Mouse (Mus musculus) granulocyte monocyte progenitor cell, adult 5-6 weeks (primary cell): ENCODE measurements around the gene Serinc3. TPM values are rescaled to one million over a fixed set of nuclear protein-coding genes. Genes with fewer than 3 reads are reported as not detected.
"Not testable (repeated sequence)": the region's sequence is repeated elsewhere in the genome, so short reads cannot be mapped to it uniquely, and the experiment has no call there.

Experiments used
- ATAC-seq: replicated peaks from 2 replicates; pipeline ENCODE4 v1.8.0; 2016; ENCODE audit warnings: mild to moderate bottlenecking, moderate TSS enrichment, inconsistent platforms; ENCODE audit not compliant: poor library complexity, severe bottlenecking
- total RNA-seq, 2 experiments: library from RNA; stranded (forward) in 1 of 2; stranded (reverse) in 1 of 2; fragments of 200-712, 200-1000 nt in 1 of 2; fragments of >200 nt in 1 of 2; fragmentation: Nextera tagmentation in 1 of 2; gene quantifications; 2 replicates each; pipeline ENCODE4 v1.2.3; 2014 to 2017

The Serinc3 gene
- total RNA-seq (2014; fragmentation: Nextera tagmentation) (505 and 572 TPM in 2 replicates), total RNA-seq (2017) (503 and 505 TPM in 2 replicates)

GRCm38 (mm10) chr2:163644575-163645385 lies at the start of gene Serinc3:
Gene Serinc3 (minus strand): TSS chr2:163645131.
- ATAC-seq, result peak; percentile 80

DNA sequence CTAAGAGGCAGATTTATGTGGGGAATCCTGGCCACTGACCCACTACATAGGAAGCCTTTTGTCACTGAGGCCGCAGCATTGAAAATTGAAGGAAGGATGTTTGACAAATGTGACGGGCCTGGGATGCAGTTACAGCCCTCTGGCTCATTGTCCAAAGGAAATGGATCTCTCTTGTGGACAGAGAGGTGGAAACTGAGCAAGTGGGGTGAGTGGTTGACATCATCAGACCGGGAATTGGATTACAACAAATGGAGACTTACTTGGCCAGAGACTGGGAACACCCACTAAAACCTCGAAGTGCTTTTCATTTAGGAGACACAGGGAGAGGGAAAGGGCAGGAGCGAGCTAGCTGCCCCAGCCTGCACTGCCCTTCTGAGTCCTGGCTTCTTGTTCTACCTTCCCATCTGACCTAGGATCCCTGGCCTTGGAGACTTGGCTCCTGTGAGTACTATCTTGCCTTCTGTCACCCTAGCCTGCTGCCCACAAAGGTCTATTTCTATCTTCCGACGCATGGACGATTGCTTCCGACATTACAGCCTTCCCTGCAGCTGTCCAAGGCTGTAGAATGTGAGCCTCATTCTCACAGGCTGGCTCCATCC lies 48.9 kb upstream of the Serinc3 start:
- no peak for ATAC-seq

DNA sequence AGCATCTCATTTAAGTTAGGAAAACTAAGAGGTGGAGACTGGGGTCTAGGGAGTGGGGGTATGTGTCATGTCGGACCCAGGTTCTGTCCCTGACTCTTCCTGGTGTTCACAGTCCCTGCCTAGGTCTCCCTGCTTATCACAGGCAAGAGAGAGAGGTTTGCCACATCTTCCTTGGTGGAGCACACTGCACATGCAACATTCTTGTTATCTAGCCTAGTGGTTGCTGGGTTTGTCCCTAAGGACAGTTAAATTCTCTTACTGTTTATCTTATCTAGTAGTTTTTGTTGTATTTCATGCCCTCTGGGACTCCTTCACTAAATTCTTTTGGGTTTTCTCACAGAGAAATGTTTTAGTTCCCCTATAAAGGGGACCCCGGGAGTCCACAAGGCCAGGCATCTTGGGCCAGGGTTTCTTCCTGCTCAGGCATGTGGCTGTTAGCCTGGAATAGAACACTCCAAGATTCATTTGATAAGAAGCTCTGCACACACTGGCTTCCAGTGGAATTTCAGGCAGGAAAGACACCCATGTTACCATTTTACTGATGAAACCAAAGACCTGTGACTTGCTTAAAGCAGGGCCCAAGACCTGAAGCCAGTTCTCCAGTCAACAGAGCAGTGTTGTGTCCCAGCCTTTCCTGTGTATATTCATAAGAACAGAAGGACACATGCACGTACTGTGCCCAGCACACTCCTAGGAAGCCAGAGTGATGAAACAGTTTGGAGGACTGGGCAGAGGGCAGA lies 48.1 kb upstream of the Serinc3 start:
- ATAC-seq, result no peak

- ATAC-seq, result no peak
Measured at GRCm38 (mm10) chr2:163691846-163692605, 47.1 kb upstream of the Serinc3 start.

- no peak for ATAC-seq
Measured at GRCm38 (mm10) chr2:163690409-163691304, 45.7 kb upstream of the Serinc3 start.

GRCm38 (mm10) chr2:163689771-163690170 lies 44.8 kb upstream of the Serinc3 start:
- no peak for ATAC-seq

DNA sequence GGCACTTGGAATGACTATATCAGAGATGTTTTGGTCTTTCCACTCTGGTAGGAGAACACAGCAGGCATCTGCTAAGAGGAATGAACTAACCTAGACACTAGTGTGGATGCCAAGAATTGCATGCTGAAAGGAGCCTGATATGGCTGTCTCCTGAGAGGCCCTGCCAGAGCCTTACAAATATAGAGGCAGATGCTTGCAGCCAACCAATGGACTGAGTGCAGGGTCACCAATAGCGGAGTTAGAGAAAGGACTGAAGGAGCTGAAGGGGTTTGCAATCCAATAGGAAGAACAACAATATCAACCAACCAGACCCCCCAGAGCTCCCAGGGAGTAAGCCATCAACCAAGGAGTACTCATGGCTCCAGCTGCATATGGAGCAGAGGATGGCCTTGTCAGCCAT lies 43.4 kb upstream of the Serinc3 start:
- not testable (repeated sequence) for ATAC-seq

DNA sequence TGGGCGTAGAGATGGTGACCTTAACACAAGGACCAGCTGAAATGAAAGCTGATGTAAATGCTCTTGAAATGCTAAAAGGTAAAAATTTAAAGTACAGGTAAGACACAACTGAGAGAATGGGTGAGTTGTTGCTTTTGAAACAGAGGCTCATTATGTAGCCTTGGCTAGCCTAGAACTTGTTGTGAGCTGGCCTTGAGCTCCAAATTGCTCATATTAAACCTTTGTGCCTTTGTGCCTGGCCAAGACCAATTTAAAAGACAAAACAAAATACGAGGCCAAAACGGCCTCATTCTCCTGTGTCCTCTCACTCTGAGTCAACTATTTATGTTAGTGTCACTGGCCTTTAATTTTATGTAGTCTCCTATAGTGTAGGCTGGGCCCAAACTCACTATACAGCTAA lies 42.0 kb upstream of the Serinc3 start:
- ATAC-seq, result no peak

DNA sequence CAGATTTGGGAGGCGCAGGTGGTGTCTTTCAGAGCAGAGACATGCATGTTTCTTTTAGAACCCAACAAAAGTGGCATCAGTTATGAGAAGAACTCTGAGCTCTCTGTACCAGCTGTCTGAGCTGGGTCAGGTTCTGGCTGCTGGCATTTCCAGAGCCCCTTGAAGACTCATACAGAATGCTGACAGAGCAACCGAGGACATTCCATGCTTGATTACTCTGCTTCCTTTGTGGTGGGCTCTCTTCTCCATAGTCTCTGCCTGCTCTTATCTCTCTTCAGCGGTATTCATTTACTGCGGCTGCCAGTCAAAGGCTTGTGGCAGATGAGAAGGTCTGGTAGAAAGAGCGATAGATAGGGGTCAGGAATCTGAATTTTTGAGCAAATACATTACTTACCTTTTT lies 41.3 kb upstream of the Serinc3 start:
- no peak for ATAC-seq

- no peak for ATAC-seq
Measured at GRCm38 (mm10) chr2:163685761-163686200, 40.9 kb upstream of the Serinc3 start.

GRCm38 (mm10) chr2:163685287-163685686 lies 40.4 kb upstream of the Serinc3 start:
- no peak for ATAC-seq

GRCm38 (mm10) chr2:163682344-163682743 lies 37.4 kb upstream of the Serinc3 start:
- ATAC-seq, result no peak

DNA sequence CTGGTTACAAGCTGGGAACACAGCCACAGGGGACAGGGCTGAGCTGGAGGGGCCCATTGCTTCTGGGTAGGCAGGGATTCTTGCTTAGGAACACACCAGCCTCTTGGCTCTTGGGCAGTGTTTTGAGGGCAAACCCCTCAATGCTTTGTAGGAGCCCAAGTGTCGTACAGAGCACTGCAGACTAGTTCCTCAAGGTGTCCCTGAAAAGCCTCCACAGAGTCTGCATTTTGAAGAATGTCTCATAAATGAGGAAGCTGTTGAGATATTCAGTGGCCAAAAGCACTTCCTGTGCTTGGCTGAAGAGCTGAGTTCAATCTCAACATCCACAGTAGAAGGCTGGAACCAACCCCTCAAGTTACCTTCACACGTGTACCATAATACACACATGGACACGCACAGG lies 31.8 kb upstream of the Serinc3 start:
- ATAC-seq, result peak; percentile 87

- peak; percentile 58 for ATAC-seq
Measured at GRCm38 (mm10) chr2:163676321-163676720, 31.4 kb upstream of the Serinc3 start.

GRCm38 (mm10) chr2:163675662-163676061 lies 30.7 kb upstream of the Serinc3 start:
- ATAC-seq, result peak; percentile 34; the same call in 1 of the 2 replicates

- ATAC-seq, result no peak
Measured at GRCm38 (mm10) chr2:163675144-163675619, 30.3 kb upstream of the Serinc3 start.

DNA sequence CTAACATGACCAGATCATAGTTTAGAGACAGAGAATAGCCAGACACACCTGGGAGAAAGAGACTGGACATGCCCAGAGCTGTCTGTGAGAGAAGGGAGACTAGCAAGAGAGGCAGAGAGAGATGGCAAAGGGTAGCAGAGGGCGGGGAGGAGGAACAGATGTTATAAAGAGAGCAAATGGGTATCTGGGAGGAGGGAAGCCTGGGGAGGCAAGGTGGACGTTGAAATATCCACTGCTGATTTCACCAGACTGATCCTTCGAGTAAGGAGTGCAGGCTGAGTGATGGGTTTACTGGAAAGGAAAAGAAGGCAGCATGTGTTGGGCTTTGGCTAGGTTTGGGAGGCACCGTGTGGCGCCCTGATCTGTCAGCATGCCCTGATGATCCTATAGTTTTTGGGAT lies 29.5 kb upstream of the Serinc3 start:
- ATAC-seq, result no peak

- ATAC-seq, result no peak
Measured at GRCm38 (mm10) chr2:163670872-163671594, 26.1 kb upstream of the Serinc3 start.
